Mouse (Mus musculus): Measurements from ENCODE around the gene Lrrc63. TPM values are rescaled to one million over a fixed set of nuclear protein-coding genes. Genes with fewer than 3 reads are reported as not detected.
A peak's percentile ranks its signal among the peaks of the same experiment; 100 is the strongest.

The Lrrc63 gene
- polyA plus RNA-seq, 1 experiment = not detected

DNA sequence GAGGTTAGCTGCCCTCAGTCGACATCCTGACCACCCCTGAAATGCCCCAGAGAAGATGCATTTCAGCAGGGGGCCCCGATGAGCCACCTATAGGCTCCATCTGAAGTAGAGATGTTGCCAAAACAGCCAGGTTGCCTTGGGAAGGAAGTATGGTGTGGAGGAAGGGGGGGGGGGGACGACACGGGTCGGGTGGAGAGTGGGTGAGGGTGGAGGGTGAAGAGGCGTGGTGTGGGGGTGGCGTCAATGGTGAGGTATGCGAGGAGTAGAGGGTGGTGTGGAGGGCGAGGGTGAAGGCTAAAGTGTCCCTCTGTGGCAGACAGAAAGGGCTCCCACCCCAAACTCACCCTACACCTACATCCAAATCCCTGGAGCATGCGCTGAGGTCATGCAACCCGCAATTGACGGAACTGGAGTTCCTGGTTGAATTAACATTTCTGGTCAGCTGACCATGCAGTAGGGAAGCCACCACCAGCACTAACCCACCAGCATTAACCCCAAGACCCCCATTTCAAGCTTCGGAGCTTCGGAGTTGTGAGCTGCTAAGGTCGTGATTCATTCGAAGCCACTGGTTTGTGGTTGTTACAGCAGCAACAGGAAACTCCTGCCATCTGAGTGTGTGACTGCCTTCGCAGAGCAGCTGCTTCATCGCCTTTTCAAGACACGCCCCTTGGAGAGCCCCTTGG lies 62.1 kb downstream of the Lrrc63 start:
- WGBS = 1% methylated on average over 18 of the region's 19 CpGs
- H3K4me1 ChIP-seq (ENCODE audit: control insufficient read depth, insufficient read depth, low read length) = peaks cover 4% of the 10 kb centered on the region; the same call in 1 of the 2 replicates
- TF ChIP-seq POLR2A (IDR thresholded peaks at IDR 0.05; ENCODE audit: borderline replicate concordance, control insufficient read depth, low read depth, low read length) = no peak
- no peak for TF ChIP-seq CTCF (IDR thresholded peaks at IDR 0.05; ENCODE audit: control insufficient read depth, insufficient read depth, low read length)
- H3K4me3 ChIP-seq (replicated peaks; ENCODE audit: control insufficient read depth, low read depth, low read length) = peak overlapping the region; percentile 76
- peak overlapping the region; percentile 88 for H3K27ac ChIP-seq (ENCODE audit: control insufficient read depth, insufficient read depth, low read depth, low read length, poor library complexity)

DNA sequence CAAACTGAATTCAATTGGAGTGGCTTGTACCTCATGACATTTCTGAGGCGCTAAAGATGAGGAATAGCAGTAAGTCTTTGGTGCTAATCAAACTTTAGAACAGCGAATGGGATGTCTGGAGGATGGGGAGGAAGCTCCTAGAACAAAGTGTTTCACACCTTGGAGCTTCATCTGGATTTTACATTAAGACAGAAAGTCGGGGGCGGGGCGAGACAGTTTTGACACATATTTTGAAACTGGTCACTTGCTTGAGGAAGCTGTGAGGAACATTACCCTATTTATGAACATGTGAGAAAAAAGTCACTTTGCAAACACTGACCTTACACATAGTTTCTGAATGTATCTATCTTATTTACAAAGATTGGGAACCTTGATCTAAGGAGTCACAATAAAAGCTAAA lies 65.5 kb downstream of the Lrrc63 start:
- H3K27ac ChIP-seq (ENCODE audit: control insufficient read depth, insufficient read depth, low read depth, low read length, poor library complexity) = no peak overlapping the region
- peaks cover 7% of the 10 kb centered on the region for H3K4me1 ChIP-seq (ENCODE audit: control insufficient read depth, insufficient read depth, low read length)
- 59% methylated on average over 5 of the region's 5 CpGs for WGBS

DNA sequence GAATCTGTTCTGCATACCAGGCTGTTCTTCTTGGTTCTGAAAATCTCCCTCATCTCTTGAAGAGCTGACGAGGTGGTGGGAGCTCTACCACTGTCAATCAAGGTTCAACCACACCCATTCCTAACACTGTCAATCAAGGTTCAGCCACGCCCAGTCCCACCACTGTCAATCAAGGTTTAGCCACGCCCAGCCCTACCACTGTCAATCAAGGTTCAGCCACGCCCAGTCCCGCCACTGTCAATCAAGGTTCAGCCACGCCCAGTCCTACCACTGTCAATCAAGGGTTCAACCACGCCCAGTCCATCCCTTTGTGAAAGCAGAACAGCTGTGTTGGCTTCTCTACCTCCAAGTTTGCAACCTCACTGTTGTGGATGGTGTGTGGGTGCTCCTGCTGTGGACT lies 66.2 kb downstream of the Lrrc63 start:
- peak overlapping the region; percentile 46 for H3K27ac ChIP-seq (ENCODE audit: control insufficient read depth, insufficient read depth, low read depth, low read length, poor library complexity)
- H3K4me1 ChIP-seq (ENCODE audit: control insufficient read depth, insufficient read depth, low read length) = peaks cover 7% of the 10 kb centered on the region
- peak overlapping the region; percentile 4 for H3K4me3 ChIP-seq (replicated peaks; ENCODE audit: control insufficient read depth, low read depth, low read length)
- no peak for TF ChIP-seq CTCF (IDR thresholded peaks at IDR 0.05; ENCODE audit: control insufficient read depth, insufficient read depth, low read length)
- TF ChIP-seq POLR2A (IDR thresholded peaks at IDR 0.05; ENCODE audit: borderline replicate concordance, control insufficient read depth, low read depth, low read length) = no peak
- 66% methylated on average over 7 of the region's 7 CpGs for WGBS

More for the DNA sequence above, 65.5 kb downstream of the Lrrc63 start:
- H3K4me3 ChIP-seq (replicated peaks; ENCODE audit: control insufficient read depth, low read depth, low read length) = no peak overlapping the region
- TF ChIP-seq POLR2A (IDR thresholded peaks at IDR 0.05; ENCODE audit: borderline replicate concordance, control insufficient read depth, low read depth, low read length) (no peak), CTCF (IDR thresholded peaks at IDR 0.05; ENCODE audit: control insufficient read depth, insufficient read depth, low read length) (no peak)

DNA sequence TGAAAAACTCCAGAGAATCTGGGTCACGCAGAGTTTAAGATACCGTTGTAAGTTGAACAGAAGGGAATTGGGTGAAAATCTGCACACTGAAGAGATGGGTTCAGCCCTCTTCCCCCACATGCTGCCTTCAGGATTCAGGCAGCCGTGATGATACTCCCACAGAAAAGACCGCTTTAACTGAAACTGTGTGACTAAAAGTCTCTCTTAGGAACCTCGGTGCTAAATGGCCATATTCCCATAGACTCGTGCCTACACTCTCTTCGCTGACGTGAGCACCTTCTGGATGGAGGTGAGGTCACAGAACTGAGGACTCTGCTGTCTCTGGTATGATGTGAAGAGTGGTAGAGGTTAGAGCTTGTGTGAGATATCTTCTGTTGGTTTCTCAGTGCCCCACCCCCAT lies 66.7 kb downstream of the Lrrc63 start:
- H3K27ac ChIP-seq (ENCODE audit: control insufficient read depth, insufficient read depth, low read depth, low read length, poor library complexity) = no peak overlapping the region
- TF ChIP-seq POLR2A (IDR thresholded peaks at IDR 0.05; ENCODE audit: borderline replicate concordance, control insufficient read depth, low read depth, low read length) (no peak), CTCF (IDR thresholded peaks at IDR 0.05; ENCODE audit: control insufficient read depth, insufficient read depth, low read length) (no peak)
- H3K4me1 ChIP-seq (ENCODE audit: control insufficient read depth, insufficient read depth, low read length) = peaks cover 7% of the 10 kb centered on the region
- no peak overlapping the region for H3K4me3 ChIP-seq (replicated peaks; ENCODE audit: control insufficient read depth, low read depth, low read length)
- 87% methylated on average over 8 of the region's 8 CpGs for WGBS

DNA sequence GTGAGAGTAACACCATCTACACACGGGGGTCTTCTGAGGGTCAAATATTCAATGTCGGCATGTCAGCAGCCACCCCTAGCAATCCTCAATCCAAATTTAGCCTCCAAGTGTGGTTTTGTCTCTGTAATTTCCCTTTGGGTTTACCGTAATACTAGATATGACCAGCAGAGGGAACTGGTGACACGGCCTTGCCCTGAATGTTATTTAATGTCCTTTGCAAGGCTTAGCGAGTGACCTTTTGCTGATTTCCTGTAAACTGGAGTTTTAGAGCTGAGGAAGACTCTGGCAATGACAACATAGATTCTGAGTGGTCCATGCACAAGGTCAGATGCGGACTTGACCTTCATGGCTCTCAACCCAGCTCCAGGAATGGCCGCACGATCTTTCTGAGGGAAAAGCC lies 70.1 kb downstream of the Lrrc63 start:
- Histone ChIP-seq H3K27ac (ENCODE audit: control insufficient read depth, insufficient read depth, low read depth, low read length, poor library complexity) (no peak overlapping the region), H3K4me3 (replicated peaks; ENCODE audit: control insufficient read depth, low read depth, low read length) (no peak overlapping the region), H3K4me1 (ENCODE audit: control insufficient read depth, insufficient read depth, low read length) (peaks cover 14% of the 10 kb centered on the region)
- WGBS = 25% methylated on average over 8 of the region's 8 CpGs
- peak; percentile 31; the same call in 1 of the 2 replicates for TF ChIP-seq CTCF (IDR thresholded peaks at IDR 0.05; ENCODE audit: control insufficient read depth, insufficient read depth, low read length)
- no peak for TF ChIP-seq POLR2A (IDR thresholded peaks at IDR 0.05; ENCODE audit: borderline replicate concordance, control insufficient read depth, low read depth, low read length)

DNA sequence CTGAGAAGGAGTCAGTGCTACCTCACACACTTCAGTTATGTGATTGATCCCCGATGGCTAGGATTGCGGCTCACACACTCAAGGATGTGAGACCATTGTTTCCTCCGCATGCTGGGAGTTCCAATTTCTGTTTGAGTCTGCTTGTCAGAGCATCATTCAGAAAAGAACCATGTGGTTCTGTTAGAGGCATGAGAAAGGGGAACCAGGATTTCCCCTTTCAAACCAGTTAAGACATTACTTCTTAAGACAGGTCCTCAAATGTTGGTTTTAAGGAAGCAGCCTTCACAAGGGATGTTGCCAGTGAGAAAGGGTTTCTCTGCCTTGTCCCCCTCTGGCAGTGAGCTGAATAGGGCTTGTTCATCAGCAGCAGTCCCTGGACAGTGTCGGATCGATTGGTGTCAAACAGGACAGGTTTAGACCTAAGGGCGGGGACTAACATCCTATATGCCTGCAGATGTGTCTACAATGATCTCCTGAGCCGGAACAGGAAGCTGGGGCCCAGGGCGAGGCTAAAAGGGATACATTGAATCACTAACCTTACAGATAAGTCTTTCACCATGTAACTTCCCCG lies 73.7 kb downstream of the Lrrc63 start:
- 9% methylated on average over 9 of the region's 9 CpGs for WGBS
- TF ChIP-seq POLR2A (IDR thresholded peaks at IDR 0.05; ENCODE audit: borderline replicate concordance, control insufficient read depth, low read depth, low read length) (no peak), CTCF (IDR thresholded peaks at IDR 0.05; ENCODE audit: control insufficient read depth, insufficient read depth, low read length) (no peak)
- Histone ChIP-seq H3K4me1 (ENCODE audit: control insufficient read depth, insufficient read depth, low read length) (peaks cover 13% of the 10 kb centered on the region), H3K27ac (ENCODE audit: control insufficient read depth, insufficient read depth, low read depth, low read length, poor library complexity) (peak overlapping the region; percentile 89), H3K4me3 (replicated peaks; ENCODE audit: control insufficient read depth, low read depth, low read length) (peak overlapping the region; percentile 18)

DNA sequence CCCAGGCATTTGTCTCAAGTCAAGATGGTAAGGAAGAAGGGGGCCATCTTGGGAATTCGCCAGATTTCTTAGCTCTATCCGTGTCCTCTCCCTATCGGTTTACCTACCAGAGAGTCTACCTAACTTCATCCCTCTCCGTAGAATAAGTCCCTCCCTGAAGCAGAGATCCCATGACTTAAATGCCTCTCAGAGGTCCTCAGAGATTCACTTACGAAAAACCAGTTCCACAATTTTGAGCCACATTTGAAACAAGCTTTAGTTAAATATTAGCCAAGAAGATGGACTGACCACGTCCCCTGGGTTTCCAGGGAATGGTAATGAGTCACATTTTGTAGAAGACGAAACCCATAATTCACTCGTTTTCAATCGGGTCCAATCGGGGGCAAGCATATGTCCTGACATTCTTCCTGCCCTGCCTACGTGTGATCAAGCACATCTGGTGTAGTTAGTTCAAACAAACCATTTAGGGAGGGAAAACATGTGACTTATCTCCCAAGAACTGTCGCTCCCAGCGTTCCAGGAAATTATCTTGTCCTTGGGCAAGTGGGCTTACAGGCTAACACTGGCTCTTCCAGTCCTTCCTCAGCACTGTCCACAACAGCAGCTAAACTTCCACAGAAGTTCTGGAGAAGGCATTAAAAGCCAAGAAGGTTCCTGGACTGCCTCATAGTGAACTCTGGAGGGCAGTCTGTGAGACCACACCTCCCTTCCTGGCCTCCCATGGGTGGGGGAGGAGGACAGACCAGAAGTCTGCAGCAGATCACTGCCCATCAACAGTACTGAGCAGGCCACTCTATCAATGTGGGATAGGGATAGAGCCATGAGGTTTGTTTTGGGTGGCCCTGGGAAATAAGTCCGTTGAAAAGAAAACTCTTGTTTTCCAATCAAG lies 76.0 kb downstream of the Lrrc63 start:
- Histone ChIP-seq H3K27ac (ENCODE audit: control insufficient read depth, insufficient read depth, low read depth, low read length, poor library complexity) (0 out of 2 replicates have a peak overlapping the region, but pooled peaks have one; percentile 1), H3K4me1 (ENCODE audit: control insufficient read depth, insufficient read depth, low read length) (peaks cover 11% of the 10 kb centered on the region; the same call in 1 of the 2 replicates), H3K4me3 (replicated peaks; ENCODE audit: control insufficient read depth, low read depth, low read length) (no peak overlapping the region)
- TF ChIP-seq POLR2A (IDR thresholded peaks at IDR 0.05; ENCODE audit: borderline replicate concordance, control insufficient read depth, low read depth, low read length) (no peak), CTCF (IDR thresholded peaks at IDR 0.05; ENCODE audit: control insufficient read depth, insufficient read depth, low read length) (no peak)
- WGBS = 81% methylated on average over 14 of the region's 14 CpGs

DNA sequence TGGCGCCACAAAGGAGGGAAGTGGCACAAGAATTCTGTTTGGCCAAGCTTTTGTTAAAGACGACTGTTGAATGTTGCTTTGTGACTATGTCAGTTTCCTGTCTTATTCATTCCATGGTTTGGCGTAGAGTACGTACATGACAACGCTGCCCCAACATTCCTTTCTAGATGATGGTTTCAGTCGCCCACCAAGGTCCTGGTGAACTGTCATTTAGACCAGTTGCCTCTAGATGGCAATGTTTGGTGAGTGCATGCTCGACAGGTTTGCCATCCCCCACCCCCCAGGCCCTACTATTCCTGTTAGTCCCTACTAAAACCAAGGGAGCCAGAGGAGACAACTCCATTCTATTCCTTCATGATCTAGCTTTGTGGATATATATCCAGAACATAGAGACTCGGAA lies 78.2 kb downstream of the Lrrc63 start:
- WGBS = 22% methylated on average over 8 of the region's 8 CpGs
- peaks cover 10% of the 10 kb centered on the region; the same call in 1 of the 2 replicates for H3K4me1 ChIP-seq (ENCODE audit: control insufficient read depth, insufficient read depth, low read length)
- H3K27ac ChIP-seq (ENCODE audit: control insufficient read depth, insufficient read depth, low read depth, low read length, poor library complexity) = no peak overlapping the region
- H3K4me3 ChIP-seq (replicated peaks; ENCODE audit: control insufficient read depth, low read depth, low read length) = no peak overlapping the region
- peak; percentile 42; the same call in 1 of the 2 replicates for TF ChIP-seq CTCF (IDR thresholded peaks at IDR 0.05; ENCODE audit: control insufficient read depth, insufficient read depth, low read length)
- TF ChIP-seq POLR2A (IDR thresholded peaks at IDR 0.05; ENCODE audit: borderline replicate concordance, control insufficient read depth, low read depth, low read length) = no peak

Data from bone marrow, adult 2 months (tissue).